Mouse (Mus musculus) hindbrain, embryonic 11.5 days (tissue): ENCODE measurements around the gene AC109138.7. TPM values are rescaled to one million over a fixed set of nuclear protein-coding genes. Genes with fewer than 3 reads are reported as not detected.
"Not testable (repeated sequence)": the region's sequence is repeated elsewhere in the genome, so short reads cannot be mapped to it uniquely, and the experiment has no call there.

Experiments
- ATAC-seq: fragments of 200-750 bp; cut with Nextera tagmentation; 2 replicates; pipeline ENCODE4 v1.8.0; 2017; ENCODE audit warnings: mild to moderate bottlenecking, moderate TSS enrichment, moderate library complexity; ENCODE audit not compliant: low FRiP score
- DNase-seq: peaks from one replicate; pipeline ENCODE4 v3.0.0-alpha.2; 2015; ENCODE audit warnings: low spot score
- H3K27ac ChIP-seq: fragments of 300-500 bp; sonication (generic); 2 replicates; pipeline ENCODE4 v1.5.1; 2014; ENCODE audit warnings: mild to moderate bottlenecking, low read depth, low read length
- H3K27me3 ChIP-seq: fragments of 300-500 bp; sonication (generic); 2 replicates; pipeline ENCODE4 v1.6.1; 2014; ENCODE audit warnings: mild to moderate bottlenecking, low read length, moderate library complexity, mixed read lengths; ENCODE audit not compliant: control insufficient read depth, insufficient read depth
- H3K36me3 ChIP-seq: fragments of 300-500 bp; sonication (generic); 2 replicates; pipeline ENCODE4 v1.6.1; 2014; ENCODE audit warnings: mild to moderate bottlenecking, low read length, moderate library complexity, mixed read lengths; ENCODE audit not compliant: control insufficient read depth, insufficient read depth
- H3K4me1 ChIP-seq: fragments of 300-500 bp; sonication (generic); replicated peaks from 2 replicates; pipeline ENCODE4 v1.6.1; 2014; ENCODE audit warnings: low read length, mixed read lengths; ENCODE audit not compliant: control insufficient read depth, insufficient read depth
- H3K4me2 ChIP-seq: fragments of 300-500 bp; sonication (generic); replicated peaks from 2 replicates; pipeline ENCODE4 v1.6.1; 2014; ENCODE audit warnings: mild to moderate bottlenecking, low read depth, low read length
- H3K4me3 ChIP-seq: fragments of 300-500 bp; sonication (generic); 2 replicates; pipeline ENCODE4 v1.5.1; 2014; ENCODE audit warnings: low read depth, low read length
- H3K9ac ChIP-seq: fragments of 300-500 bp; sonication (generic); 2 replicates; pipeline ENCODE4 v1.6.1; 2014; ENCODE audit warnings: low read depth, low read length
- H3K9me3 ChIP-seq: fragments of 300-500 bp; sonication (generic); 2 replicates; pipeline ENCODE4 v1.6.1; 2016; ENCODE audit warnings: low read length; ENCODE audit not compliant: control insufficient read depth
- WGBS: fragments of 180-500 bp; shearing (Covaris S2); extraction: QIAGEN DNeasy Blood & Tissue Kit; methylation state at CpG from one replicate; pipeline ENCODE4 v1.1.7; 2014; 5-methylcytosine and 5-hydroxymethylcytosine counted together
- polyA plus RNA-seq: library from polyadenylated mRNA; unstranded; fragments of >200 nt; fragmentation: Nextera tagmentation; extraction: Ambion mirVana; gene quantifications from 2 replicates; pipeline ENCODE4 v1.2.1, GENCODE M21; 2014

AC109138.7 gene
- polyA plus RNA-seq, 1 experiment from 2014 or later: not detected

DNA sequence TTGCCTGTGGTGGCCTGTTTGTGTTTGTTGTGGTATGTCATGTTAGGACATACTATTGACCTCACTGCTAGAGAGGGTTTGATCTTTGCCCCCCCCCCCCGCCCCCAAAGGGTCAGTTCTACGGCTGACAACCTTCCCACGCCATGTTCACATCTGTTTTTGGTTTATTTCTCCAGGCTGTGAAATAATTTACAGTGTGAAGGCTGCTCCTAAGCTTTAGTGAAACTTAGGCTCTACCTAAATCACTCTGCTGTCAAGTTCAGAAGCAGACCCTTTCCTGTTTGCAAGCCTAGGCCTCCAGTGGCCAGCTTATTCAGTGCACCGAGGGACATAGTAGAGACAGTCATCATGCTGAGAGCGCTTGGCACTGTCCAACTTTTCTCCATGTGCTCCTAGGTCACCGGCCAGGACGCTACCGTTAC is 26.1 kb downstream of the AC109138.7 start:
- H3K27me3 ChIP-seq: no peaks in the 10 kb centered on the region
- no peak overlapping the region for H3K4me2 ChIP-seq
- DNase-seq: no peak
- no peaks in the 10 kb centered on the region for H3K9me3 ChIP-seq
- H3K9ac ChIP-seq: no peak overlapping the region
- WGBS: 72% methylated on average over 8 of the region's 8 CpGs
- H3K4me1 ChIP-seq: no peaks in the 10 kb centered on the region
- no peak overlapping the region for H3K4me3 ChIP-seq
- no peak for ATAC-seq
- no peaks in the 10 kb centered on the region for H3K36me3 ChIP-seq
- H3K27ac ChIP-seq: no peak overlapping the region

DNA sequence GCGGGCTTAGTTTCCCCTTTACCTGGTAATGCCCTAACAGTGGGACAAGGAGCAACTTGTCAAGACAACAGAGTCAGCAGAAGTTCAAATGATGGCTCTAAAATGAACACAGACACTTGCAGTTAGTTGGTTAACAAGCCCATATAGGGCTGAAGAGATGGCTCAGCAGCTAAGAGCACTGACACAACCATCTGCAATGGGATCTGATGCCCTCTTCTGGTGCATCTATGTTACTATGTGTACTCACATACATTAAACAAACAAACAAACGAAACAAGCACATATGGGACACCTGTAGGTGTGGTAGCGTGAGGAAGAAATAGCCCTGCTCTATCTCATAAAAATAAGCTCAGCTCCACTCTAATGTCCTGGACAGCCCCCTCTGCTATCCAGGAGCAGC is 28.3 kb downstream of the AC109138.7 start:
- H3K27me3 ChIP-seq: no peaks in the 10 kb centered on the region
- no peaks in the 10 kb centered on the region for H3K9me3 ChIP-seq
- no peaks in the 10 kb centered on the region for H3K4me1 ChIP-seq
- no peaks in the 10 kb centered on the region for H3K36me3 ChIP-seq
- no peak overlapping the region for H3K27ac ChIP-seq
- DNase-seq (no peak), ATAC-seq (no peak)
- no peak overlapping the region for H3K4me2 ChIP-seq
- 58% methylated on average over 3 of the region's 3 CpGs for WGBS
- no peak overlapping the region for H3K9ac ChIP-seq
- H3K4me3 ChIP-seq: no peak overlapping the region

DNA sequence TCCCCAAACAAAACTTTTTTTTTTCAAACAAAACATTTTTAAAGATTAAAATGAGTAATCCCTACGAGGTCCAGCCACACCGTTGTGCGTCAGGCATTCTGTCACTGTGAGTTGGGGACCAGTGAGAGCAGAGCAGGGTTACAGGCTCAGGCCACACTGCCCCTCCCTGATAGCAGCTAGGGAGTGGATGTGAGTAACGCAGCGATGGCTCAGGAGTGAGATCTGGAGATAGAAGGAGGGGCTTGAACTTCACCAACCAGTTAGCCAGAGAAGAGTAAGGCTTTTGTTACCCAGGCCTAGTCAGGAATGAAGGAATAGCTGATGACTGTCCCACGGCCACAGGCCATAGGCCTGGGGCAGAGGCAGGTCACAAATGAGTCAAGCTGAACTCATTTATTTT is 30.6 kb downstream of the AC109138.7 start:
- WGBS: 81% methylated on average over 6 of the region's 6 CpGs
- DNase-seq: no peak
- H3K27me3 ChIP-seq: no peaks in the 10 kb centered on the region

DNA sequence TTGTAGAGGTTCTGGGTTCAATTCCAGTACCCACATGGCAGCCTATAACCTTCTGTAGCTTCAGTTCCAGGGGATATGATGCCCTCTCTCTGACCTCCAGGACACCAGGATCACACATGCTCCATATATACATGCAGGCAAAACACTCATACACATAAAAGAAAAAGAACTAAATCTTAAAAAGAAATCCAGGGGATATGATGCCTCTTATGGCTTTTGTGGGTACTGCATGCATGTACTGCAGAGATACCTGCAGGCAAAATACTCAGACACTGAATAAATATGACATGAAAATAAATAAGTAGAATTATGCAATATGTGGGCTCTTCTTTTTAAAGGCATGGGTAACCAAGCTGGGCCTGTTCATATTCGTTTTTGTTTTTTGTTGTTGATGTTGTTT is 32.9 kb downstream of the AC109138.7 start:
- H3K4me1 ChIP-seq: no peaks in the 10 kb centered on the region
- no peak overlapping the region for H3K27ac ChIP-seq
- no peak overlapping the region for H3K4me3 ChIP-seq
- no peak overlapping the region for H3K4me2 ChIP-seq
- H3K27me3 ChIP-seq: no peaks in the 10 kb centered on the region
- H3K9me3 ChIP-seq: no peaks in the 10 kb centered on the region
- WGBS: 50% methylated on average over 1 of the region's 1 CpGs
- DNase-seq (no peak), ATAC-seq (no peak)
- no peak overlapping the region for H3K9ac ChIP-seq
- H3K36me3 ChIP-seq: no peaks in the 10 kb centered on the region

More for the DNA sequence above, 30.6 kb downstream of the AC109138.7 start:
- no peaks in the 10 kb centered on the region for H3K4me1 ChIP-seq
- H3K27ac ChIP-seq: no peak overlapping the region
- H3K4me3 ChIP-seq: no peak overlapping the region
- no peak for ATAC-seq
- no peaks in the 10 kb centered on the region for H3K36me3 ChIP-seq
- H3K4me2 ChIP-seq: no peak overlapping the region
- no peaks in the 10 kb centered on the region for H3K9me3 ChIP-seq
- H3K9ac ChIP-seq: no peak overlapping the region

DNA sequence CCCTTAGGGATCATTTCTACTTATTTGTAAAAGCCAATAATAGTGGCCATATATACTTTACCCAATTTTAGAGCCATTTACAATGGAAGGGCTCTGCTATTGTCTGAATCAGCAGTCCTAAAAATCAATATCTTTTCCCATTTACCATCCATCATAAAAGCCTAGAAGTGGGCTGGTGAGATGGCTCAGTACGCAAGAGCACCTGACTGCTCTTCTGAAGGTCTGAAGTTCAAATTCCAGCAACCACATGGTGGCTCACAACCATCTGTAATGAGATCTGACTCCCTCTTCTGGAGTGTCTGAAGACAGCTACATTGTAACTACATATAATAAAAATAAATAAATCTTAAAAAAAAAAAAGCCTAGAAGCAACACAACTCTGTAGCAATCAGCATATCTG is 34.5 kb downstream of the AC109138.7 start:
- not testable (repeated sequence) for ATAC-seq, H3K4me2 ChIP-seq, H3K9ac ChIP-seq, H3K27me3 ChIP-seq, H3K27ac ChIP-seq, H3K4me3 ChIP-seq, DNase-seq, H3K36me3 ChIP-seq, H3K4me1 ChIP-seq, H3K9me3 ChIP-seq
- WGBS: 61% methylated on average over 1 of the region's 1 CpGs

DNA sequence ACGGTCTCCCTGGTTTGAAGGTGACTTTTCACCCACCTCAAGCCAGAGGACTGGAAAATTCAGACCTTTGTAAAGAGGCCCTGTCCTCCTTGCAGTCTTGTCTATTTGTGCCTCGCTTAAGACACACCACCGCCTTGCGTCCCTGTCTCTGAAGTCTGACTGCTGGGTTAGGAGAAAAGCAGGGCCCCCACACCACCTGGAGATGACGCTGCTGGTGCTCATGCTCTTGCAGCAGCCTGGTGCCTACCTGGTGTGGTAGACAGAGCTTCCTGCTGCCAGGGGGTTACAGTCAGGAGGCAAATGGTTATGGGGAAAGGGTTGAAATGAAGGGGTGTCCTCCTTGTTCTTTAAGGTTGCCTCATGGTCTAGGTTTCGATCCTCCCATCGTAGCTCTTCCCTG is 40.1 kb downstream of the AC109138.7 start:
- Histone ChIP-seq H3K4me1 (no peaks in the 10 kb centered on the region), H3K4me3 (no peak overlapping the region), H3K9ac (no peak overlapping the region), H3K27me3 (0 out of 2 replicates have a peak, but pooled peaks cover 2% of the 10 kb centered on the region), H3K27ac (no peak overlapping the region), H3K36me3 (no peaks in the 10 kb centered on the region), H3K9me3 (no peaks in the 10 kb centered on the region), H3K4me2 (no peak overlapping the region)
- no peak for DNase-seq
- WGBS: 88% methylated on average over 7 of the region's 7 CpGs
- ATAC-seq: no peak

DNA sequence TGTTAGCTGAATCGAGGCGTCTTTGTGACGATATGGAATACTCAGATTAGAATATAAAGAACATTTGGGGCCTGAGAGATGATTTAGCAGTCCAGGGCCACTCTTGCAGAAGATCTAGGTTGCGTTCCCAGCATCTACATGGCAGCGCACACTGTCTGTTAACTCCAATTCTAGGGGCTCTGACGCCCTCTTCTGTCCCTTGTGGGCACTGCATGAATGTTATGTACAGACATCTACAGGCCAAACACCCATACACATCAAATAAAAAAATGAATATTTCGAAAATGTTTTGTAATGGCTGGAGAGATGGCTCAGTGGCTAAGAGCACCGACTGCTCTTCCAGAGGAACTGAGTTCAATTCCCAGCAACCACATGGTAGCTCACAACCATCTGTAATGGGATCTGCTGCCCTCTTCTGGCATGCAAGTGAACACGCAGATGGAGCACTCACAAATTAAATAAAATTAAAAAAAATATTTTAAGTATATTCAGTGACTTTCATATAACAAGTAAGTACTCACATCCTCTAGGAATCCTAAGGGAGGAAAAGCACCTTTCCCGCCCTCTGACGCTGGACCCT is 41.5 kb downstream of the AC109138.7 start:
- Histone ChIP-seq H3K4me3 (no peak overlapping the region), H3K4me1 (no peaks in the 10 kb centered on the region), H3K27me3 (0 out of 2 replicates have a peak, but pooled peaks cover 2% of the 10 kb centered on the region), H3K36me3 (no peaks in the 10 kb centered on the region), H3K27ac (no peak overlapping the region), H3K4me2 (no peak overlapping the region), H3K9me3 (no peaks in the 10 kb centered on the region), H3K9ac (no peak overlapping the region)
- WGBS: 70% methylated on average over 11 of the region's 11 CpGs
- no peak for DNase-seq
- ATAC-seq: no peak

DNA sequence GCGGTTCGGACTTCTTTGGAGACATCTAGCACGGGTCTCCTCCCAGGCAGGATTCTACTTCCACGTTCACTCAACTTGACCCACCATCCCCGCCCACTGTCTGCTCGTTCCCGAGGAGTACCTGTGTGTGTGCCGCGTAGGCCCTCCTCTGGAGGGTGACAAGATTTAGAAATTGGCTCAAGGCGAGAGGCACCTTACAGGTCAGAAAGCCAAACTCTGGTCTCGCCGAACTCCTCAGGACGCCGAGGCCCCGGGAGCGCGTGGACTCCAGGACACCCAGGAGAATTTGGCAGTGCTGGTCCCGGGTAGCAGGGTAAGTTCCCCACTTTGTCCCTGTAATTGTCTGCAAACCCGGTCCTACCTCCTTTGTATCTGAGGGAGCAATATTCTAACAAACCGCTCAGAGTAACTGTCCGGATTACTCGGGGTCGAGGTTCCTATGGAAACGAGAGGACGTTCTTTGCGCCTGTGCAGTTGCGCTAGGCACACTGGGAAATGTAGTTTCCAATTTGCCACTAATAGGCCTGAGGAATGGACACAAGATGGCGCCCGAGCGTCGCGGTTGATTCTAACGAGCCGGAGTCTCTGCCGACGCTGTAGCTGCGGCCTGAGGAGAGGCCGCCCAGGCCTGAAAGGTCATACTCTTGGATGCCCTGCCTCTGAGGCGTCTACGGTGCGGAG is 43.2 kb downstream of the AC109138.7 start:
- 0 out of 2 replicates have a peak, but pooled peaks cover 2% of the 10 kb centered on the region for H3K27me3 ChIP-seq

DNA sequence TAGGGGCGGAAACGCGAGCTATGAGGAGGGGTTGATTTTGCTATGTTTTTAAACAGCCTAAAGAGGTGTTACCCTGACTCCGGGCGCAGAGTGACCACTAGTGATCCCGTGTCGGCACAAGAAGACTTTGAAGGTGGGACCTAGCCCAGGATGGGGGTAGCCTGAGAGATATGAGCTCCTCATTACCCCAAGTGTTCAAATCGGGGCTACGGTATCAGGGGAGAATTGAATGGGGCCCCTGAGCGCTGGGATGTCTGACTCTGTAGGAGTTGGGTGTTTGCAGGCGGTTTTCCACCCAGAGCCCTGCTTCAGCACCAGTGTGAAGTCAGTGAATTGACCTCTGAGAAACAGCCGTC is 43.7 kb downstream of the AC109138.7 start:
- Histone ChIP-seq H3K27me3 (0 out of 2 replicates have a peak, but pooled peaks cover 2% of the 10 kb centered on the region), H3K36me3 (no peaks in the 10 kb centered on the region), H3K4me1 (no peaks in the 10 kb centered on the region), H3K27ac (no peak overlapping the region), H3K4me2 (peak overlapping the region; percentile 31), H3K9me3 (no peaks in the 10 kb centered on the region), H3K4me3 (peak overlapping the region; percentile 18), H3K9ac (peak overlapping the region; percentile 51)
- 23% methylated on average over 12 of the region's 12 CpGs for WGBS
- DNase-seq (no peak), ATAC-seq (no peak)

More for the DNA sequence above, 43.2 kb downstream of the AC109138.7 start:
- WGBS: under 1% methylated on average over 41 of the region's 41 CpGs
- DNase-seq (peak; percentile 98), ATAC-seq (peak; percentile 94)
- Histone ChIP-seq H3K9me3 (no peaks in the 10 kb centered on the region), H3K4me1 (no peaks in the 10 kb centered on the region), H3K27ac (no peak overlapping the region), H3K4me2 (peak overlapping the region; percentile 71), H3K9ac (peak overlapping the region; percentile 57), H3K36me3 (no peaks in the 10 kb centered on the region), H3K4me3 (peak overlapping the region; percentile 56)
